Mouse (Mus musculus) liver, adult 2 months (tissue): ENCODE measurements around the gene Rngtt. TPM values are rescaled to one million over a fixed set of nuclear protein-coding genes. Genes with fewer than 3 reads are reported as not detected.

Source experiments
- DNase-seq: peaks from one replicate; pipeline ENCODE4 v3.0.0-alpha.2; 2011; ENCODE audit warnings: low read depth, low spot score; ENCODE audit errors: extremely low read depth
- H3K27ac ChIP-seq: fragments of 200-500 bp; replicated peaks from 2 replicates; pipeline ENCODE4 v1.5.1; 2012; ENCODE audit warnings: low read depth, mild to moderate bottlenecking, control low read depth, inconsistent platforms, low read length; ENCODE audit not compliant: insufficient read depth
- H3K27me3 ChIP-seq: fragments of 200-500 bp; 2 replicates; pipeline ENCODE4 v1.6.1; 2012; ENCODE audit warnings: mild to moderate bottlenecking, moderate library complexity, low read length, inconsistent platforms; ENCODE audit not compliant: control insufficient read depth, insufficient read depth
- H3K36me3 ChIP-seq: fragments of 200-500 bp; 2 replicates; pipeline ENCODE4 v1.6.1; 2012; ENCODE audit warnings: low read length, inconsistent platforms; ENCODE audit not compliant: control insufficient read depth, insufficient read depth
- H3K4me1 ChIP-seq: fragments of 200-500 bp; 2 replicates; pipeline ENCODE4 v1.6.1; 2011; ENCODE audit warnings: low read length; ENCODE audit not compliant: control insufficient read depth, insufficient read depth
- H3K4me3 ChIP-seq: fragments of 200-500 bp; 2 replicates; pipeline ENCODE4 v1.5.1; 2011; ENCODE audit warnings: low read depth, mild to moderate bottlenecking, control low read depth, low read length, moderate library complexity; ENCODE audit not compliant: insufficient read depth
- H3K79me2 ChIP-seq: fragments of 200-500 bp; 2 replicates; pipeline ENCODE4 v1.6.1; 2012; ENCODE audit warnings: inconsistent platforms, mild to moderate bottlenecking, low read length, moderate library complexity; ENCODE audit not compliant: control insufficient read depth, insufficient read depth
- H3K9ac ChIP-seq: fragments of 200-500 bp; 2 replicates; pipeline ENCODE4 v1.6.1; 2012; ENCODE audit warnings: low read depth, mild to moderate bottlenecking, control low read depth, inconsistent platforms, low read length
- CTCF ChIP-seq: fragments of 200-500 bp; IDR thresholded peaks from 2 replicates; pipeline ENCODE4 v1.5.1; 2011; ENCODE audit warnings: low read depth, low read length, control low read depth
- POLR2A ChIP-seq: fragments of 200-500 bp; IDR thresholded peaks from 2 replicates; pipeline ENCODE4 v1.6.1; 2011; ENCODE audit warnings: low read length, control low read depth; ENCODE audit not compliant: insufficient read depth; ENCODE audit errors: extremely low read depth
- WGBS: fragments of 180-500 bp; shearing (Covaris S2); methylation state at CpG from one replicate; pipeline ENCODE4 v1.1.7; 2018; 5-methylcytosine and 5-hydroxymethylcytosine counted together
- polyA plus RNA-seq: library from polyadenylated mRNA; depleted of rRNA; stranded (reverse); fragments of >200 nt; gene quantifications from 2 replicates; pipeline ENCODE4 v1.2.3, GENCODE M21; 2012
- total RNA-seq: library from RNA; depleted of rRNA; stranded (reverse); fragments of >200 nt; gene quantifications from 2 replicates; pipeline ENCODE4 v1.2.3, GENCODE M21; 2014

Rngtt gene
- total and polyA plus RNA-seq, 2 experiments, result 1.3 to 6.8 TPM

DNA sequence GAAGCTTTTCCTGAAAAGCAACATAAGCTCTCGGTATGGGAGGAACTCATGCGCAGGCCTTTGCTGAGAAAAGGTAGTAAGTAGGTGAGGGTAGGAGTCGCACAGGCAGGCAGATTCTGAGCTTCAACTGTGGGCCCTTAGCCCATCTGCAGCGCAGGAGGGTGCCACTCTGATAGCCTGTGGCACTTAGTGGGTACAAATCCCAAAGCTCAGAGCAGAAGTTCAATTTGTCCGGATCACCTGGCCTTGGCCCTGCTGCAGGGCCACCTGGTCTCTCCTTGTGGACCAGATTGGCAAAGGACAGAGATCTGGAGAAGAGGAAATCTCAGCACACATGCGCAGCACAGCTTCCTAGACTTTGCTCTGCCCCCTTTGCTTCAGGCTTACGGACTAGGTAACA is 210.1 kb downstream of the Rngtt start:
- Histone ChIP-seq H3K27ac (no peak overlapping the region), H3K4me1 (0 out of 2 replicates have a peak, but pooled peaks cover 1% of the 10 kb centered on the region), H3K4me3 (no peak overlapping the region), H3K9ac (no peak overlapping the region), H3K36me3 (no peaks in the 10 kb centered on the region), H3K79me2 (no peaks in the 10 kb centered on the region), H3K27me3 (no peaks in the 10 kb centered on the region)
- DNase-seq, result no peak
- 82% methylated on average over 7 of the region's 7 CpGs for WGBS
- no peak for TF ChIP-seq CTCF
- TF ChIP-seq POLR2A, result no peak

GRCm38 (mm10) chr4:33520938-33521337 is 210.8 kb downstream of the Rngtt start:
- Histone ChIP-seq H3K9ac (no peak overlapping the region), H3K79me2 (no peaks in the 10 kb centered on the region), H3K27ac (no peak overlapping the region), H3K36me3 (no peaks in the 10 kb centered on the region), H3K4me1 (0 out of 2 replicates have a peak, but pooled peaks cover 1% of the 10 kb centered on the region), H3K4me3 (no peak overlapping the region), H3K27me3 (no peaks in the 10 kb centered on the region)
- 84% methylated on average over 10 of the region's 10 CpGs for WGBS
- DNase-seq, result no peak
- no peak for TF ChIP-seq CTCF

- Histone ChIP-seq H3K4me1 (0 out of 2 replicates have a peak, but pooled peaks cover 1% of the 10 kb centered on the region), H3K9ac (no peak overlapping the region), H3K36me3 (no peaks in the 10 kb centered on the region), H3K27ac (no peak overlapping the region), H3K79me2 (no peaks in the 10 kb centered on the region), H3K27me3 (no peaks in the 10 kb centered on the region), H3K4me3 (no peak overlapping the region)
- 92% methylated on average over 3 of the region's 3 CpGs for WGBS
- TF ChIP-seq CTCF, result no peak
- TF ChIP-seq POLR2A, result no peak
- no peak for DNase-seq
Measured at GRCm38 (mm10) chr4:33523774-33524173, 213.7 kb downstream of the Rngtt start.

GRCm38 (mm10) chr4:33524481-33525141 is 214.5 kb downstream of the Rngtt start:
- WGBS, result 70% methylated on average over 10 of the region's 10 CpGs
- peak; percentile 27 for DNase-seq
- Histone ChIP-seq H3K27ac (no peak overlapping the region), H3K4me3 (no peak overlapping the region), H3K9ac (no peak overlapping the region), H3K79me2 (no peaks in the 10 kb centered on the region), H3K36me3 (no peaks in the 10 kb centered on the region), H3K27me3 (no peaks in the 10 kb centered on the region), H3K4me1 (0 out of 2 replicates have a peak, but pooled peaks cover 1% of the 10 kb centered on the region)
- TF ChIP-seq CTCF, result no peak
- no peak for TF ChIP-seq POLR2A

- H3K4me1 ChIP-seq, result 0 out of 2 replicates have a peak, but pooled peaks cover 1% of the 10 kb centered on the region
- WGBS, result 95% methylated on average over 4 of the region's 4 CpGs
- H3K36me3 ChIP-seq, result no peaks in the 10 kb centered on the region
- DNase-seq, result no peak
- no peak overlapping the region for H3K9ac ChIP-seq
- TF ChIP-seq POLR2A, result no peak
- H3K4me3 ChIP-seq, result no peak overlapping the region
- no peaks in the 10 kb centered on the region for H3K27me3 ChIP-seq
- no peaks in the 10 kb centered on the region for H3K79me2 ChIP-seq
- no peak overlapping the region for H3K27ac ChIP-seq
Measured at GRCm38 (mm10) chr4:33525272-33525671, 215.2 kb downstream of the Rngtt start.

DNA sequence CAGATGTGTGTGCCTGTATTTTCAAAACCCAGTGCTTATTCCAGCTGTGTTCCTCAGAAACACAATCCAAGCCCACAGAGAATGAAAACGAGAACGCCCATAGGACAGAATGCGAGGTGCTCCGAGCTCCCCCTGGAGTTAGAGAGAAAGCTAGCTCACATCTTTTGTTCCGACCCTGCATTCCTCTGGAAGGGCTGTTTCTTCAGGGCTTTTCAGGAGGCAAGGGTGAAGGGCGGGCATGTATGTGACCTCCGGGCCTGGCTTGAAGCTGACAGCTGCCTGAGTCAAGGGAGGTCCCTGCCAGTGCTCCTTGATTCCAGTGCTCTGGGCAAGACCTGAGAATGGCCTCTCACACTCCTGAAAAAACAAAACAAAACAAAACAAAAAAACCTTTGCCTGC is 216.0 kb downstream of the Rngtt start:
- Histone ChIP-seq H3K27ac (no peak overlapping the region), H3K36me3 (no peaks in the 10 kb centered on the region), H3K27me3 (no peaks in the 10 kb centered on the region), H3K4me3 (no peak overlapping the region), H3K9ac (no peak overlapping the region), H3K79me2 (no peaks in the 10 kb centered on the region), H3K4me1 (0 out of 2 replicates have a peak, but pooled peaks cover 1% of the 10 kb centered on the region)
- TF ChIP-seq POLR2A, result no peak
- TF ChIP-seq CTCF, result no peak
- no peak for DNase-seq
- WGBS, result 63% methylated on average over 7 of the region's 7 CpGs
